In the genomic region with DNA sequence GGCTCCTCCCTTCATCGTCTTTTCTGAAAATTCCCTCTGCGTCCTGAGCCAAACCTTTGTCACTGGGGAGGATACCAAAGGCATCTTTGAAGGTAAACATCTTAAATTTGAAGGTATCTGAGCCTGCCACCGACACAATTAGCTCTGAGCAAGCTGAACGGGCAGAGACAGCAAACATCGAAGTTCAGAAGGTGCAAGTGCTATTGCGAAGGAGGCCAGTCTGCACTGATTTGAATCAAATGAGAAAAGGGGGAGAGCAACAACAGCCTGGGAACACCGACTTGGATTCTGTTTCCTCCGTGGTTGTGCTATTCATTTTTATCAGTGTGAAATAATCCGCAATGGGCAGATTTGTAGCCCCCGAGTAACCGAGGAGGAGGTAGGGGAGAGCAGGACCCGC, we compare ENCODE assay signal across 11 mouse cellular contexts.
DNase-seq lines count a peak whose midpoint lies in the region; ATAC-seq and TF ChIP-seq lines count a peak whose summit lies in the region.
"Had no signal": no experiment of that assay in that cellular context is flagged by ENCODE, and none has a peak within 500 bp of the region (broad histone marks: within the 10 kb centered on the region; RNA-seq: fewer than 3 reads in every experiment).

No protein-coding gene starts in this region.

- no peak for DNase-seq in heart, postnatal 0 days (ENCODE audit: low spot score)
- no peak for DNase-seq in heart, adult 11 months
- DNase-seq in midbrain, embryonic 11.5 days (ENCODE audit: low spot score, missing footprints): peak; percentile 91
- DNase-seq in embryo, embryonic 11 days: no peak
- DNase-seq in embryo, embryonic 10 days (ENCODE audit: low spot score): no peak
- no peak for DNase-seq in gastrocnemius, adult 18-20 months (ENCODE audit: low spot score)
- DNase-seq: right cerebral cortex, postnatal 4 days; thymus, adult 2 months had no signal

- H3K27ac ChIP-seq in heart, postnatal 0 days (ENCODE audit: low read depth): peak overlapping the region; percentile 46; the same call in 1 of the 2 replicates
- H3K27ac ChIP-seq in brown adipose tissue, adult 24 weeks (replicated peaks; ENCODE audit: low read depth, low read length): 0 out of 2 replicates have a peak overlapping the region, but pooled peaks have one; percentile 5
- peak overlapping the region; percentile 92 for H3K27ac ChIP-seq in forebrain, embryonic 13.5 days
- H3K27ac ChIP-seq in midbrain, embryonic 11.5 days (ENCODE audit: low read depth, low read length): peak overlapping the region; percentile 82

- no peaks in the 10 kb centered on the region for H3K9me3 ChIP-seq in heart, postnatal 0 days (replicated peaks; ENCODE audit: control insufficient read depth, low read length)
- H3K9me3 ChIP-seq in forebrain, embryonic 13.5 days (replicated peaks): no peaks in the 10 kb centered on the region
- H3K9me3 ChIP-seq in midbrain, embryonic 11.5 days (ENCODE audit: control insufficient read depth, low read length): no peaks in the 10 kb centered on the region

- WGBS in heart, postnatal 0 days: 66% methylated on average over 12 of the region's 12 CpGs
- 16% methylated on average over 12 of the region's 12 CpGs for whole genome bisulfite sequencing in forebrain, embryonic 13.5 days
- 38% methylated on average over 12 of the region's 12 CpGs for WGBS in midbrain, embryonic 11.5 days

- TF ChIP-seq EP300 in heart, postnatal 0 days (IDR thresholded peaks at IDR 0.05; ENCODE audit: low read depth): no peak

- H3K4me2 ChIP-seq in heart, postnatal 0 days (ENCODE audit: low read depth, low read length): peak overlapping the region; percentile 56; the same call in 1 of the 2 replicates
- peak overlapping the region; percentile 66 for H3K4me2 ChIP-seq in forebrain, embryonic 13.5 days
- H3K4me2 ChIP-seq in midbrain, embryonic 11.5 days: peak overlapping the region; percentile 58

- H3K9ac ChIP-seq in heart, postnatal 0 days (replicated peaks; ENCODE audit: low read depth, low read length): no peak overlapping the region
- peak overlapping the region; percentile 55 for H3K9ac ChIP-seq in forebrain, embryonic 13.5 days
- peak overlapping the region; percentile 48 for H3K9ac ChIP-seq in midbrain, embryonic 11.5 days (ENCODE audit: low read length)

- no peak for ATAC-seq in heart, postnatal 0 days (ENCODE audit: insufficient read depth, low read depth)
- ATAC-seq in forebrain, embryonic 13.5 days: no peak
- no peak for ATAC-seq in midbrain, embryonic 11.5 days (ENCODE audit: low FRiP score)

- no peaks in the 10 kb centered on the region for H3K4me1 ChIP-seq in heart, postnatal 0 days (ENCODE audit: control insufficient read depth, insufficient read depth)
- H3K4me1 ChIP-seq in brown adipose tissue, adult 24 weeks (ENCODE audit: control insufficient read depth, insufficient read depth, insufficient read length, low read length): peaks cover 6% of the 10 kb centered on the region
- H3K4me1 ChIP-seq in forebrain, embryonic 13.5 days: peaks cover 78% of the 10 kb centered on the region
- peaks cover 46% of the 10 kb centered on the region for H3K4me1 ChIP-seq in midbrain, embryonic 11.5 days (ENCODE audit: control insufficient read depth, insufficient read depth, low read length)

- no peak overlapping the region for H3K4me3 ChIP-seq in heart, postnatal 0 days (ENCODE audit: low read depth, low read length)
- H3K4me3 ChIP-seq in brown adipose tissue, adult 24 weeks (ENCODE audit: insufficient read depth, low read depth, low read length): no peak overlapping the region
- peak overlapping the region; percentile 35 for H3K4me3 ChIP-seq in forebrain, embryonic 13.5 days
- H3K4me3 ChIP-seq in midbrain, embryonic 11.5 days (ENCODE audit: low read depth, low read length): peak overlapping the region; percentile 5; the same call in 1 of the 2 replicates

- TF ChIP-seq CTCF in heart, postnatal 0 days (IDR thresholded peaks at IDR 0.05; ENCODE audit: low read depth): no peak

- no peaks in the 10 kb centered on the region for H3K36me3 ChIP-seq in heart, postnatal 0 days (replicated peaks; ENCODE audit: control insufficient read depth, insufficient read depth, low read length)
- no peaks in the 10 kb centered on the region for H3K36me3 ChIP-seq in forebrain, embryonic 13.5 days (ENCODE audit: poor library complexity, severe bottlenecking)
- H3K36me3 ChIP-seq in midbrain, embryonic 11.5 days (ENCODE audit: control insufficient read depth, insufficient read depth, low read length): no peaks in the 10 kb centered on the region

- no peaks in the 10 kb centered on the region for H3K27me3 ChIP-seq in heart, postnatal 0 days (ENCODE audit: control insufficient read depth, insufficient read depth, low read length)
- H3K27me3 ChIP-seq in forebrain, embryonic 13.5 days: no peaks in the 10 kb centered on the region
- H3K27me3 ChIP-seq in midbrain, embryonic 11.5 days (ENCODE audit: control insufficient read depth, insufficient read depth, low read length): no peaks in the 10 kb centered on the region
- H3K27me3 ChIP-seq: CH12.LX had no signal

Comparison
In these comparisons a context has a peak if more than half of its experiments do, and no peak if none do; other contexts are left out.
1. H3K27ac ChIP-seq: peak in every context shown above with its lines; median percentile 92 in forebrain, embryonic 13.5 days; 82 in midbrain, embryonic 11.5 days; 46 in heart, postnatal 0 days; 5 in brown adipose tissue, adult 24 weeks.
2. H3K4me3 ChIP-seq: peak in forebrain, embryonic 13.5 days (single experiment) and midbrain, embryonic 11.5 days (single experiment); none in heart, postnatal 0 days (single experiment) and brown adipose tissue, adult 24 weeks (single experiment).
3. Peak in every context shown above with its lines, with median percentiles within 50 percentile points of each other: H3K4me2 ChIP-seq.